Mouse (Mus musculus): ENCODE measurements around the gene Uck2. TPM values are rescaled to one million over a fixed set of nuclear protein-coding genes. Genes with fewer than 3 reads are reported as not detected.

Uck2 gene
- polyA plus RNA-seq, 1 experiment: 66.7 TPM

- TF ChIP-seq MYOD1 (IDR thresholded peaks at IDR 0.05; ENCODE audit: control insufficient read depth in 1 of 3, insufficient read length in 2 of 3, low read depth in 2 of 3): no peak
- no peak for TF ChIP-seq MYOG (IDR thresholded peaks at IDR 0.05; ENCODE audit: control insufficient read depth in 1 of 3, insufficient read depth in 1 of 3, insufficient read length in 2 of 3, low read depth in 2 of 3)
- TF ChIP-seq POLR2A (IDR thresholded peaks at IDR 0.05; ENCODE audit: insufficient read length, low read depth): no peak
- TF ChIP-seq REST (IDR thresholded peaks at IDR 0.05; ENCODE audit: insufficient read depth, insufficient read length): no peak
- TF ChIP-seq SRF (IDR thresholded peaks at IDR 0.05; ENCODE audit: control insufficient read depth, insufficient read length, low read depth): no peak
- no peak for TF ChIP-seq CEBPB (IDR thresholded peaks at IDR 0.05; ENCODE audit: insufficient read depth, poor library complexity, severe bottlenecking)
- no peak for TF ChIP-seq E2F4 (IDR thresholded peaks at IDR 0.05; ENCODE audit: insufficient read depth)
- peak overlapping the region; percentile 88 for H3K4me2 ChIP-seq (ENCODE audit: low read depth)
- no peaks in the 10 kb centered on the region for H3K36me3 ChIP-seq (ENCODE audit: control insufficient read depth, insufficient read depth)
- H3K27me3 ChIP-seq (ENCODE audit: control insufficient read depth, insufficient read depth, insufficient read length): no peaks in the 10 kb centered on the region
- H3ac ChIP-seq (ENCODE audit: control insufficient read depth, insufficient read length): peak overlapping the region; percentile 54
- H3K4me3 ChIP-seq: peak overlapping the region; percentile 70
- peaks cover 33% of the 10 kb centered on the region for H3K79me2 ChIP-seq (ENCODE audit: control insufficient read depth, insufficient read depth)
Observed at GRCm38 (mm10) chr1:167285356-167285755, 236 bp upstream of the Uck2 start.

- H3K36me3 ChIP-seq (ENCODE audit: control insufficient read depth, insufficient read depth): no peaks in the 10 kb centered on the region
- H3K79me2 ChIP-seq (ENCODE audit: control insufficient read depth, insufficient read depth): peaks cover 38% of the 10 kb centered on the region
- peak; percentile 92 for TF ChIP-seq POLR2A (IDR thresholded peaks at IDR 0.05; ENCODE audit: insufficient read length, low read depth)
- TF ChIP-seq TCF3 (IDR thresholded peaks at IDR 0.05; ENCODE audit: insufficient read length, low read depth): no peak
- TF ChIP-seq MAX (IDR thresholded peaks at IDR 0.05; ENCODE audit: low read depth): no peak
- no peak for TF ChIP-seq USF1 (IDR thresholded peaks at IDR 0.05; ENCODE audit: low read depth)
- no peak for TF ChIP-seq E2F4 (IDR thresholded peaks at IDR 0.05; ENCODE audit: insufficient read depth)
- TF ChIP-seq TCF12 (IDR thresholded peaks at IDR 0.05; ENCODE audit: insufficient read depth, poor library complexity, severe bottlenecking): no peak
- no peak for TF ChIP-seq SRF (IDR thresholded peaks at IDR 0.05; ENCODE audit: control insufficient read depth, insufficient read length, low read depth)
- peak; percentile 81 for TF ChIP-seq POLR2AphosphoS2 (IDR thresholded peaks at IDR 0.05; ENCODE audit: insufficient read length, low read depth)
- peak in 2 of 3 experiments; percentile 57 to 72 for TF ChIP-seq MYOG (IDR thresholded peaks at IDR 0.05; ENCODE audit: control insufficient read depth in 1 of 3, insufficient read depth in 1 of 3, insufficient read length in 2 of 3, low read depth in 2 of 3)
- no peak for TF ChIP-seq CEBPB (IDR thresholded peaks at IDR 0.05; ENCODE audit: insufficient read depth, poor library complexity, severe bottlenecking)
- TF ChIP-seq REST (IDR thresholded peaks at IDR 0.05; ENCODE audit: insufficient read depth, insufficient read length): no peak
- TF ChIP-seq MYOD1 (IDR thresholded peaks at IDR 0.05; ENCODE audit: control insufficient read depth in 1 of 3, insufficient read length in 2 of 3, low read depth in 2 of 3): peak in 1 of 3 experiments; percentile 18
- peak overlapping the region; percentile 70 for H3K4me3 ChIP-seq
- H3K4me2 ChIP-seq (ENCODE audit: low read depth): peak overlapping the region; percentile 88
- H3ac ChIP-seq (ENCODE audit: control insufficient read depth, insufficient read length): peak overlapping the region; percentile 54
- no peaks in the 10 kb centered on the region for H3K27me3 ChIP-seq (ENCODE audit: control insufficient read depth, insufficient read depth, insufficient read length)
Observed at GRCm38 (mm10) chr1:167284837-167285319, 242 bp downstream of the Uck2 start.

GRCm38 (mm10) chr1:167284258-167284836 is 773 bp downstream of the Uck2 start:
- Histone ChIP-seq H3K36me3 (ENCODE audit: control insufficient read depth, insufficient read depth) (no peaks in the 10 kb centered on the region), H3ac (ENCODE audit: control insufficient read depth, insufficient read length) (peak overlapping the region; percentile 54), H3K4me3 (peak overlapping the region; percentile 70), H3K79me2 (ENCODE audit: control insufficient read depth, insufficient read depth) (peaks cover 43% of the 10 kb centered on the region), H3K4me2 (ENCODE audit: low read depth) (peak overlapping the region; percentile 84), H3K27me3 (ENCODE audit: control insufficient read depth, insufficient read depth, insufficient read length) (no peaks in the 10 kb centered on the region)
- TF ChIP-seq POLR2A (IDR thresholded peaks at IDR 0.05; ENCODE audit: insufficient read length, low read depth): no peak
- no peak for TF ChIP-seq MAX (IDR thresholded peaks at IDR 0.05; ENCODE audit: low read depth)
- no peak for TF ChIP-seq TCF12 (IDR thresholded peaks at IDR 0.05; ENCODE audit: insufficient read depth, poor library complexity, severe bottlenecking)
- TF ChIP-seq USF1 (IDR thresholded peaks at IDR 0.05; ENCODE audit: low read depth): no peak
- TF ChIP-seq CEBPB (IDR thresholded peaks at IDR 0.05; ENCODE audit: insufficient read depth, poor library complexity, severe bottlenecking): no peak
- no peak for TF ChIP-seq TCF3 (IDR thresholded peaks at IDR 0.05; ENCODE audit: insufficient read length, low read depth)
- no peak for TF ChIP-seq MYOG (IDR thresholded peaks at IDR 0.05; ENCODE audit: control insufficient read depth in 1 of 3, insufficient read depth in 1 of 3, insufficient read length in 2 of 3, low read depth in 2 of 3)
- no peak for TF ChIP-seq SRF (IDR thresholded peaks at IDR 0.05; ENCODE audit: control insufficient read depth, insufficient read length, low read depth)

GRCm38 (mm10) chr1:167283441-167284257 is 1.5 kb downstream of the Uck2 start:
- H3K36me3 ChIP-seq (ENCODE audit: control insufficient read depth, insufficient read depth): no peaks in the 10 kb centered on the region
- H3ac ChIP-seq (ENCODE audit: control insufficient read depth, insufficient read length): peak overlapping the region; percentile 54
- H3K4me2 ChIP-seq (ENCODE audit: low read depth): peak overlapping the region; percentile 84
- TF ChIP-seq SRF (IDR thresholded peaks at IDR 0.05; ENCODE audit: control insufficient read depth, insufficient read length, low read depth) (no peak), POLR2A (IDR thresholded peaks at IDR 0.05; ENCODE audit: insufficient read length, low read depth) (peak; percentile 82), TCF12 (IDR thresholded peaks at IDR 0.05; ENCODE audit: insufficient read depth, poor library complexity, severe bottlenecking) (no peak), MAX (IDR thresholded peaks at IDR 0.05; ENCODE audit: low read depth) (no peak), MYOG (IDR thresholded peaks at IDR 0.05; ENCODE audit: control insufficient read depth in 1 of 3, insufficient read depth in 1 of 3, insufficient read length in 2 of 3, low read depth in 2 of 3) (peak in 1 of 3 experiments; percentile 6), TCF3 (IDR thresholded peaks at IDR 0.05; ENCODE audit: insufficient read length, low read depth) (no peak), MYOD1 (IDR thresholded peaks at IDR 0.05; ENCODE audit: control insufficient read depth in 1 of 3, insufficient read length in 2 of 3, low read depth in 2 of 3) (no peak), POLR2AphosphoS2 (IDR thresholded peaks at IDR 0.05; ENCODE audit: insufficient read length, low read depth) (peak; percentile 52), REST (IDR thresholded peaks at IDR 0.05; ENCODE audit: insufficient read depth, insufficient read length) (no peak), CEBPB (IDR thresholded peaks at IDR 0.05; ENCODE audit: insufficient read depth, poor library complexity, severe bottlenecking) (no peak), USF1 (IDR thresholded peaks at IDR 0.05; ENCODE audit: low read depth) (no peak), E2F4 (IDR thresholded peaks at IDR 0.05; ENCODE audit: insufficient read depth) (no peak)
- H3K4me3 ChIP-seq: peak overlapping the region; percentile 70
- H3K79me2 ChIP-seq (ENCODE audit: control insufficient read depth, insufficient read depth): peaks cover 50% of the 10 kb centered on the region
- H3K27me3 ChIP-seq (ENCODE audit: control insufficient read depth, insufficient read depth, insufficient read length): no peaks in the 10 kb centered on the region
